Mouse (Mus musculus): ENCODE measurements around the gene Ppil6.

DNA sequence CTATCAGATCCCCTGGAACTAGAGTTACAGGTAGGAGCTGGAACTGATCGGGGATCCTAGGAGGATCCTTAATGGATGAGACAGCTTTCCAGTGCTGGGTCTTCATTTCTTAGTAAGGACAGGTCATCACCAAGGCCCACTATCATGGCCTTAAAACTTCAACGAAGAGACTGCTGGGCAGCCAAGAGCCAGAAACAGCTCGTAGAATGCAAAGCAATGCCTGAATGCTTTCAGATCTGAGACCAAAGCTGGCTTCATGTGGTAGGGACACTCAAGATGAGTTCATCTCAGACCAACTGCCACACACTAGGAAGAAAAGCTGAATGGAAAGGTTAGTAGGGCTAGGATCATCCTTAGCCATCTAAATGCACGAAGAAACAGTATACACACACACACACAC is 48.7 kb downstream of the Ppil6 start:
- TF ChIP-seq POLR2A (IDR thresholded peaks at IDR 0.05; ENCODE audit: control insufficient read depth, extremely low read depth, insufficient read depth, low read length, poor library complexity): no peak
- TF ChIP-seq CTCF (IDR thresholded peaks at IDR 0.05; ENCODE audit: borderline replicate concordance, control insufficient read depth, extremely low read depth, insufficient read depth, low read length, poor library complexity): no peak

Measured in thymus, adult 2 months (tissue).